Mouse (Mus musculus) testis, postnatal 10 days (tissue): ENCODE measurements at regions not wholly inside any gene's neighbourhood (a gene's known extent, or its start where the extent isn't known, plus 50 kb on each side); places are given as distances from the start of the nearest gene placed in this dataset.
A peak's percentile ranks its signal among the peaks of the same experiment; 100 is the strongest.

Experiments used
- DNase-seq: peaks from one replicate; pipeline ENCODE4 v3.0.0; 2021; ENCODE audit warnings: low spot score

GRCm38 (mm10) chr15:103102068-103102840 lies 64.6 kb downstream of the Smug1 start:
- no peak for DNase-seq

- DNase-seq = no peak
These were observed 66.8 kb downstream of the Smug1 start for GRCm38 (mm10) chr15:103100121-103100520.

- no peak for DNase-seq
These were observed 72.4 kb downstream of the Smug1 start for GRCm38 (mm10) chr15:103094457-103094856.

GRCm38 (mm10) chr15:103093655-103094054 lies 73.2 kb downstream of the Smug1 start:
- no peak for DNase-seq

- DNase-seq = no peak
These were observed 73.8 kb downstream of the Hoxc4 start for GRCm38 (mm10) chr15:103092496-103092895.

DNA sequence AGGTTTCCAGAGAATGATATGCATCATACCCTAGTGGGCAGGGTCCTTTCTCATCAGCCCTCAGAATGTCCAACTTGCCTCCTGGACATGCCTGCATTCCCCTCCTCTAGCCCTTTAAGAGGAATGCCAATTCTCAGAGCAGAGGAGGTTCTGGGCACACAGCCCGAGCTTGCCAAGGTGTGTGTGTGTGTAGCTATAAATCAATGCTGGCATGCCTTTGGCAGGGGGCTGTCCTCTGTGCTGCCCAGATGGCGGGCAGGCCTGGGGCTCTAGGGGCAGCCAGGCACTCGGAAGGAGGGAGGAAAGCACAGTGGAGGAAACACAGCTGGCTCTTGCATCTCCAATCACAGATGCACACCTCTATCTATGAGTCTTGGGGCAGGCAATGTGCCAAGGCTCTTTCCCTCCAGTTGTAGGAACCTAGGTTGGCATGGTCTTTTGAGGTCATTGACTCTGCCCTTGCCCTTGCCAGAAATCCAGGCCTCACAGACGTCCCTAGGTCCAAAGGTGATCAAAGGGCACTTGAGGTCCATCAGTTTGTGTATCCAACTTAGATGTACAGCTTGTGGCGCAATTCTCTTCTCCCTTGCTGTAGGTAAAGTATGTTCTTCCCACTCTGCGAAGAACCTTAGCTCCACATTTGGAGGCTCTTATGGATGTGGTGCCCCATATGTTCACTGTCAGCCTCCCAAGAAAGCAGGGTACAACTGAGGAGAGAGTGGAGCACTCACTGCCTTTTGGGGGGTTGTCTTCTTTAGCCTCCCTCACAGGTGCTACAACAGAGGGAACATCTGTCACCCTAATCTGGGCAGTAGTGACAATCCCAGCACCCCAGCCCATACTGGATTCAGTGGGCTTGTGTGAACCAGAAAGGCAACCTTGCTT lies 71.8 kb downstream of the Hoxc4 start:
- DNase-seq = no peak

DNA sequence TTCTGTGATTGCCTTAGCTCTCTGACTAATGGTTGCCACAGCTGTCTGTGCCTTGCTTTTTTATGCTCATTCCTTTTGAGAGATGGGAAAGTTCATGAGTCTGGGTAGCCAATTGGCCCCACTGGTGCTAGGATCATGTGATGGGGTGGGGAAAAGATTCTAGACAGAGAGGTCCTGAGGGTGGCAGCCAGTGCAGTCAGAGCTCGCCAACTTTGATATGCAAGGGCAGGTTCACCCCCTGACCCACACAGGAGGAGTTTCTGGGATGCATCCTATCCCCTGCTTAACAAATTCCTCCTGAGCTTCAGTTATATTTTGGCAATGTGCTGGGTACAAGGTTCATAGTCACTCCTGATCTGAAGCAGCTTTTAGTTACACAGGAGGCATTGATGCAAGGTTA lies 71.1 kb downstream of the Hoxc4 start:
- DNase-seq = no peak

- no peak for DNase-seq
These were observed 70.7 kb downstream of the Hoxc4 start for GRCm38 (mm10) chr15:103089440-103089839.

GRCm38 (mm10) chr15:103087204-103087603 lies 68.5 kb downstream of the Hoxc4 start:
- DNase-seq = peak; percentile 56

DNA sequence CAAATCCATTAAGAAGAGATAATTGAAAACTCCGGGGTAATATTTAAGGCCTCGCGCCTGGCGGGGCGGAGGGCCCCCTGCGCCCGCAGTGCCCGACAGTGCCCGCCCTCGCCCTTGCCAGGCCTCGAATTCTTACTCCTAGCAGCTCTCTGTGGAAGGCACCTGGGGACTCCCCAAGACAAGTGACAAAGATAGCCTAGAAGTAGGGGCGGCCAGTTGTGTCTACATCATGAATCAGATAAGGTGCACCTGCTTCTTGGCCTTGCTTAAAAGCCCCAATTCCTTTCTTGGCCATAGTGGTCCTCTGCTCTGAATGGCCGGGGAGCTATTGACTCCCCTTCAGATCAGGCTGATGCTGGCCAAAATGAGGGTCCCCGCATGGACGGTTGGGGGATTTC lies 67.9 kb downstream of the Hoxc4 start:
- no peak for DNase-seq
